Mouse (Mus musculus): ENCODE measurements around the gene Acvr2a. TPM values are rescaled to one million over a fixed set of nuclear protein-coding genes. Genes with fewer than 3 reads are reported as not detected.

Gene Acvr2a
- total and polyA plus RNA-seq, 2 experiments from 2014 or later = 30.3 to 69.8 TPM

GRCm38 (mm10) chr2:48825878-48826277, 12.0 kb downstream of the Acvr2a start:
- ATAC-seq (ENCODE audit: low FRiP score) (no peak), DNase-seq (ENCODE audit: low spot score) (no peak)
- no peak for TF ChIP-seq CTCF (IDR thresholded peaks at IDR 0.05)
- Histone ChIP-seq H3K4me1 (ENCODE audit: insufficient read depth, low read length) (no peaks in the 10 kb centered on the region), H3K36me3 (ENCODE audit: insufficient read depth, low read length) (no peaks in the 10 kb centered on the region), H3K9ac (replicated peaks; ENCODE audit: low read length, poor library complexity, severe bottlenecking) (no peak overlapping the region), H3K4me3 (ENCODE audit: low read depth, low read length) (no peak overlapping the region), H3K27ac (ENCODE audit: low read depth, low read length) (no peak overlapping the region), H3K27me3 (ENCODE audit: insufficient read depth, low read length) (no peaks in the 10 kb centered on the region), H3K4me2 (ENCODE audit: low read depth, low read length, poor library complexity, severe bottlenecking) (no peak overlapping the region), H3K9me3 (ENCODE audit: low read length) (no peaks in the 10 kb centered on the region)
- WGBS = 91% methylated on average over 2 of the region's 2 CpGs

GRCm38 (mm10) chr2:48826380-48826779, 12.5 kb downstream of the Acvr2a start:
- ATAC-seq (ENCODE audit: low FRiP score) = no peak
- Histone ChIP-seq H3K4me2 (ENCODE audit: low read depth, low read length, poor library complexity, severe bottlenecking) (no peak overlapping the region), H3K9me3 (ENCODE audit: low read length) (no peaks in the 10 kb centered on the region), H3K4me1 (ENCODE audit: insufficient read depth, low read length) (no peaks in the 10 kb centered on the region), H3K27ac (ENCODE audit: low read depth, low read length) (no peak overlapping the region), H3K36me3 (ENCODE audit: insufficient read depth, low read length) (no peaks in the 10 kb centered on the region), H3K9ac (replicated peaks; ENCODE audit: low read length, poor library complexity, severe bottlenecking) (no peak overlapping the region), H3K4me3 (ENCODE audit: low read depth, low read length) (no peak overlapping the region), H3K27me3 (ENCODE audit: insufficient read depth, low read length) (no peaks in the 10 kb centered on the region)
- no peak for DNase-seq (ENCODE audit: low spot score)
- no peak for TF ChIP-seq CTCF (IDR thresholded peaks at IDR 0.05)

- H3K9ac ChIP-seq (replicated peaks; ENCODE audit: low read length, poor library complexity, severe bottlenecking) = no peak overlapping the region
- H3K4me3 ChIP-seq (ENCODE audit: low read depth, low read length) = no peak overlapping the region
- TF ChIP-seq CTCF (IDR thresholded peaks at IDR 0.05) = no peak
- no peak overlapping the region for H3K27ac ChIP-seq (ENCODE audit: low read depth, low read length)
- no peak overlapping the region for H3K4me2 ChIP-seq (ENCODE audit: low read depth, low read length, poor library complexity, severe bottlenecking)
- H3K4me1 ChIP-seq (ENCODE audit: insufficient read depth, low read length) = no peaks in the 10 kb centered on the region
- no peaks in the 10 kb centered on the region for H3K9me3 ChIP-seq (ENCODE audit: low read length)
- WGBS = 92% methylated on average over 2 of the region's 2 CpGs
- ATAC-seq (ENCODE audit: low FRiP score) (no peak), DNase-seq (ENCODE audit: low spot score) (no peak)
- H3K27me3 ChIP-seq (ENCODE audit: insufficient read depth, low read length) = no peaks in the 10 kb centered on the region
- no peaks in the 10 kb centered on the region for H3K36me3 ChIP-seq (ENCODE audit: insufficient read depth, low read length)
Observed at GRCm38 (mm10) chr2:48830492-48830891, 16.6 kb downstream of the Acvr2a start.

- Histone ChIP-seq H3K4me1 (ENCODE audit: insufficient read depth, low read length) (no peaks in the 10 kb centered on the region), H3K4me2 (ENCODE audit: low read depth, low read length, poor library complexity, severe bottlenecking) (no peak overlapping the region), H3K9ac (replicated peaks; ENCODE audit: low read length, poor library complexity, severe bottlenecking) (no peak overlapping the region), H3K27me3 (ENCODE audit: insufficient read depth, low read length) (no peaks in the 10 kb centered on the region), H3K36me3 (ENCODE audit: insufficient read depth, low read length) (no peaks in the 10 kb centered on the region), H3K4me3 (ENCODE audit: low read depth, low read length) (no peak overlapping the region), H3K9me3 (ENCODE audit: low read length) (no peaks in the 10 kb centered on the region), H3K27ac (ENCODE audit: low read depth, low read length) (no peak overlapping the region)
- ATAC-seq (ENCODE audit: low FRiP score) = no peak
- WGBS = 86% methylated on average over 5 of the region's 5 CpGs
- TF ChIP-seq CTCF (IDR thresholded peaks at IDR 0.05) = no peak
- DNase-seq (ENCODE audit: low spot score) = no peak
Observed at GRCm38 (mm10) chr2:48832305-48832704, 18.4 kb downstream of the Acvr2a start.

GRCm38 (mm10) chr2:48833884-48834450, 20.1 kb downstream of the Acvr2a start:
- Histone ChIP-seq H3K36me3 (ENCODE audit: insufficient read depth, low read length) (no peaks in the 10 kb centered on the region), H3K4me3 (ENCODE audit: low read depth, low read length) (no peak overlapping the region), H3K4me1 (ENCODE audit: insufficient read depth, low read length) (no peaks in the 10 kb centered on the region), H3K9me3 (ENCODE audit: low read length) (no peaks in the 10 kb centered on the region), H3K27ac (ENCODE audit: low read depth, low read length) (no peak overlapping the region), H3K4me2 (ENCODE audit: low read depth, low read length, poor library complexity, severe bottlenecking) (no peak overlapping the region), H3K27me3 (ENCODE audit: insufficient read depth, low read length) (no peaks in the 10 kb centered on the region), H3K9ac (replicated peaks; ENCODE audit: low read length, poor library complexity, severe bottlenecking) (no peak overlapping the region)
- no peak for TF ChIP-seq CTCF (IDR thresholded peaks at IDR 0.05)
- WGBS = 76% methylated on average over 3 of the region's 3 CpGs
- no peak for DNase-seq (ENCODE audit: low spot score)
- ATAC-seq (ENCODE audit: low FRiP score) = no peak

- H3K36me3 ChIP-seq (ENCODE audit: insufficient read depth, low read length) = no peaks in the 10 kb centered on the region
- no peak overlapping the region for H3K9ac ChIP-seq (replicated peaks; ENCODE audit: low read length, poor library complexity, severe bottlenecking)
- H3K27me3 ChIP-seq (ENCODE audit: insufficient read depth, low read length) = no peaks in the 10 kb centered on the region
- H3K4me2 ChIP-seq (ENCODE audit: low read depth, low read length, poor library complexity, severe bottlenecking) = no peak overlapping the region
- TF ChIP-seq CTCF (IDR thresholded peaks at IDR 0.05) = no peak
- H3K4me1 ChIP-seq (ENCODE audit: insufficient read depth, low read length) = no peaks in the 10 kb centered on the region
- DNase-seq (ENCODE audit: low spot score) (no peak), ATAC-seq (ENCODE audit: low FRiP score) (no peak)
- 85% methylated on average over 3 of the region's 3 CpGs for WGBS
- no peak overlapping the region for H3K4me3 ChIP-seq (ENCODE audit: low read depth, low read length)
- H3K27ac ChIP-seq (ENCODE audit: low read depth, low read length) = no peak overlapping the region
- H3K9me3 ChIP-seq (ENCODE audit: low read length) = no peaks in the 10 kb centered on the region
Observed at GRCm38 (mm10) chr2:48841611-48842470, 27.9 kb downstream of the Acvr2a start.

All from midbrain, postnatal 0 days (tissue).